Comparison of ENCODE assay signal across 10 mouse cellular contexts in the genomic region with DNA sequence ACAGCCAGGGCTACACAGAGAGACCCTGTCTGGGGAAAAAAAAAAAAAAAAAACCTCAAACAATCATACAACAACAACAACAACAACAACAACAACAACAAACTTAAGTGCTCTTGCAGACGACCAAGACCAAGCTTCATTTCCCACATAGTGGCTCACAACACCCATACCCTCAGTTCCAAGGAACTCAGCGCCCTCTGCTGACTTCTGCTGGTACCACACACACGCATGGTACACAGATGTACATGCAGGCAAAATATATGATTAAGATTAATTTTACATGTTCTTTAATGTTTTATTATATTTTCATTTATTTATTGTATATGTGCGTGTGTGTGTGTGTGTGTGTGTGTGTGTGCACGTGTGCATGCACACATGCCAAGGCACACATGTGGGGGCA. TPM values are rescaled to one million over a fixed set of nuclear protein-coding genes. Genes with fewer than 3 reads are reported as not detected.
A peak's percentile ranks its signal among the peaks of the same experiment; 100 is the strongest.
DNase-seq lines count a peak whose midpoint lies in the region; ATAC-seq and TF ChIP-seq lines count a peak whose summit lies in the region.
"Had no signal": no experiment of that assay in that cellular context is flagged by ENCODE, and none has a peak within 500 bp of the region (broad histone marks: within the 10 kb centered on the region; RNA-seq: fewer than 3 reads in every experiment).

No protein-coding gene starts in this region.

- no peak overlapping the region for H3K4me2 ChIP-seq in forebrain, embryonic 12.5 days
- no peak overlapping the region for H3K4me2 ChIP-seq in forebrain, embryonic 16.5 days (ENCODE audit: low read length)
- no peak overlapping the region for H3K4me2 ChIP-seq in liver, embryonic 11.5 days
- H3K4me2 ChIP-seq: hindbrain, embryonic 15.5 days; neural tube, embryonic 13.5 days had no signal

- H3K27ac ChIP-seq in forebrain, embryonic 12.5 days: no peak overlapping the region
- H3K27ac ChIP-seq in forebrain, embryonic 16.5 days (ENCODE audit: low read length): no peak overlapping the region
- H3K27ac ChIP-seq in liver, adult 2 months (replicated peaks; ENCODE audit: insufficient read depth, low read depth, low read length): no peak overlapping the region
- H3K27ac ChIP-seq in liver, embryonic 11.5 days (ENCODE audit: low read depth, low read length): no peak overlapping the region
- H3K27ac ChIP-seq in bone marrow, adult 2 months (ENCODE audit: control insufficient read depth, insufficient read depth, low read depth, low read length, poor library complexity): no peak overlapping the region
- H3K27ac ChIP-seq: hindbrain, embryonic 15.5 days; neural tube, embryonic 13.5 days had no signal

- H3K36me3 ChIP-seq in forebrain, embryonic 12.5 days (replicated peaks): no peaks in the 10 kb centered on the region; the same call in 1 of the 2 replicates
- H3K36me3 ChIP-seq in forebrain, embryonic 16.5 days (ENCODE audit: control insufficient read depth, insufficient read depth): no peaks in the 10 kb centered on the region
- peaks cover 34% of the 10 kb centered on the region; the same call in 1 of the 2 replicates for H3K36me3 ChIP-seq in liver, adult 2 months (ENCODE audit: control insufficient read depth, insufficient read depth, low read length)
- no peaks in the 10 kb centered on the region for H3K36me3 ChIP-seq in liver, embryonic 11.5 days (ENCODE audit: control insufficient read depth, insufficient read depth, low read length)

- WGBS in forebrain, embryonic 12.5 days: 74% methylated on average over 5 of the region's 5 CpGs
- 82% methylated on average over 5 of the region's 5 CpGs for WGBS in forebrain, embryonic 16.5 days
- WGBS in liver, adult 2 months: 79% methylated on average over 5 of the region's 5 CpGs
- WGBS in liver, embryonic 11.5 days: 71% methylated on average over 5 of the region's 5 CpGs
- WGBS in bone marrow, adult 2 months: 81% methylated on average over 5 of the region's 5 CpGs

- H3K79me2 ChIP-seq in liver, adult 2 months (ENCODE audit: control insufficient read depth, insufficient read depth, low read length): no peaks in the 10 kb centered on the region

- no peaks in the 10 kb centered on the region for H3K9me3 ChIP-seq in forebrain, embryonic 12.5 days
- no peaks in the 10 kb centered on the region for H3K9me3 ChIP-seq in forebrain, embryonic 16.5 days (ENCODE audit: control insufficient read depth, low read length)
- H3K9me3 ChIP-seq in liver, embryonic 11.5 days (ENCODE audit: control insufficient read depth, low read length): no peaks in the 10 kb centered on the region
- H3K9me3 ChIP-seq: hindbrain, embryonic 15.5 days; neural tube, embryonic 13.5 days had no signal

- no peak for TF ChIP-seq POLR2A in liver, adult 2 months (IDR thresholded peaks at IDR 0.05; ENCODE audit: extremely low read depth, insufficient read depth, low read length)
- no peak for TF ChIP-seq POLR2A in bone marrow, adult 2 months (IDR thresholded peaks at IDR 0.05; ENCODE audit: borderline replicate concordance, control insufficient read depth, low read depth, low read length)

- DNase-seq in liver, adult 2 months (ENCODE audit: extremely low read depth, low read depth, low spot score): no peak
- no peak for DNase-seq in liver, embryonic 11.5 days (ENCODE audit: low spot score)
- no peak for DNase-seq in frontal cortex, postnatal 14 days (ENCODE audit: low spot score in 2 of 2)

- H3K4me1 ChIP-seq in forebrain, embryonic 12.5 days: peaks cover 16% of the 10 kb centered on the region
- H3K4me1 ChIP-seq in forebrain, embryonic 16.5 days (replicated peaks; ENCODE audit: control insufficient read depth, insufficient read depth, low read length): peaks cover 32% of the 10 kb centered on the region
- 0 out of 2 replicates have a peak, but pooled peaks cover 2% of the 10 kb centered on the region for H3K4me1 ChIP-seq in liver, adult 2 months (ENCODE audit: control insufficient read depth, insufficient read depth, low read length)
- peaks cover 19% of the 10 kb centered on the region for H3K4me1 ChIP-seq in liver, embryonic 11.5 days (replicated peaks; ENCODE audit: control insufficient read depth, insufficient read depth, low read length)
- no peaks in the 10 kb centered on the region for H3K4me1 ChIP-seq in bone marrow, adult 2 months (ENCODE audit: control insufficient read depth, insufficient read depth, low read length)

- H3K4me3 ChIP-seq in forebrain, embryonic 12.5 days (replicated peaks): no peak overlapping the region
- H3K4me3 ChIP-seq in forebrain, embryonic 16.5 days (replicated peaks; ENCODE audit: low read length): no peak overlapping the region
- H3K4me3 ChIP-seq in liver, adult 2 months (ENCODE audit: insufficient read depth, low read depth, low read length): no peak overlapping the region
- no peak overlapping the region for H3K4me3 ChIP-seq in liver, embryonic 11.5 days (ENCODE audit: low read depth, low read length)
- H3K4me3 ChIP-seq in bone marrow, adult 2 months (replicated peaks; ENCODE audit: control insufficient read depth, low read depth, low read length): no peak overlapping the region
- H3K4me3 ChIP-seq: hindbrain, embryonic 15.5 days; neural tube, embryonic 13.5 days had no signal

- H3K27me3 ChIP-seq in forebrain, embryonic 12.5 days: 0 out of 2 replicates have a peak, but pooled peaks cover 4% of the 10 kb centered on the region
- H3K27me3 ChIP-seq in forebrain, embryonic 16.5 days (replicated peaks; ENCODE audit: control insufficient read depth, insufficient read depth, low read length): no peaks in the 10 kb centered on the region
- H3K27me3 ChIP-seq in liver, adult 2 months (ENCODE audit: control insufficient read depth, insufficient read depth, low read length): no peaks in the 10 kb centered on the region
- no peaks in the 10 kb centered on the region for H3K27me3 ChIP-seq in liver, embryonic 11.5 days (replicated peaks; ENCODE audit: control insufficient read depth, insufficient read depth, low read length)
- H3K27me3 ChIP-seq: hindbrain, embryonic 15.5 days; neural tube, embryonic 13.5 days had no signal

- H3K9ac ChIP-seq in forebrain, embryonic 12.5 days: no peak overlapping the region
- H3K9ac ChIP-seq in forebrain, embryonic 16.5 days (replicated peaks; ENCODE audit: low read depth, low read length): no peak overlapping the region
- H3K9ac ChIP-seq in liver, adult 2 months (ENCODE audit: low read depth, low read length): no peak overlapping the region
- no peak overlapping the region for H3K9ac ChIP-seq in liver, embryonic 11.5 days (ENCODE audit: low read depth, low read length)
- H3K9ac ChIP-seq: hindbrain, embryonic 15.5 days; neural tube, embryonic 13.5 days had no signal

- peak; percentile 60; the same call in 1 of the 2 replicates for TF ChIP-seq CTCF in liver, adult 2 months (IDR thresholded peaks at IDR 0.05; ENCODE audit: low read depth, low read length)
- peak; percentile 77 for TF ChIP-seq CTCF in bone marrow, adult 2 months (IDR thresholded peaks at IDR 0.05; ENCODE audit: control insufficient read depth, insufficient read depth, low read length)

- 0 out of 2 replicates have a peak, but pooled peaks have one; percentile 53 for ATAC-seq in forebrain, embryonic 12.5 days (ENCODE audit: low FRiP score)
- no peak for ATAC-seq in forebrain, embryonic 16.5 days
- ATAC-seq in liver, embryonic 11.5 days (replicated peaks; ENCODE audit: low FRiP score): no peak; the same call in 1 of the 2 replicates
- ATAC-seq in megakaryocyte, adult 5-6 weeks (ENCODE audit: poor library complexity, severe bottlenecking): peak; percentile 80
- ATAC-seq in inflammation-experienced regulatory T-cells, adult 6 months: no peak

RNA-seq across cellular contexts. Expression of gene E2f1, which starts 16.7 kb away (rescaled TPM):
- polyA plus RNA-seq in forebrain, embryonic 12.5 days (2016; fragmentation: Nextera tagmentation; extraction: Ambion mirVana): 29.8 and 33.3 TPM in 2 replicates
- 10.8 and 12.1 TPM in 2 replicates for polyA plus RNA-seq in forebrain, embryonic 16.5 days (2015; fragmentation: Nextera tagmentation; extraction: Ambion mirVana)
- 1.1 and 2.3 TPM in 2 replicates for total RNA-seq in liver, adult 2 months (2014; rRNA removed)
- polyA plus RNA-seq in liver, adult 2 months (2012; rRNA removed): 2.4 and 3.8 TPM in 2 replicates
- 12.6 and 14.0 TPM in 2 replicates for polyA plus RNA-seq in liver, embryonic 11.5 days (2014; fragmentation: Nextera tagmentation; extraction: Ambion mirVana)
- 49.6 and 63.0 TPM in 2 replicates for polyA plus RNA-seq in bone marrow, adult 2 months (2011; ENCODE audit: insufficient read depth, insufficient read length, low replicate concordance, missing spikeins)
- 14.3 and 16.2 TPM in 2 replicates for total RNA-seq in megakaryocyte, adult 5-6 weeks (2015)
- total RNA-seq in megakaryocyte, adult 5-6 weeks (2017): 7.7 and 9.3 TPM in 2 replicates
- polyA plus RNA-seq in inflammation-experienced regulatory T-cells, adult 6 months (2017; shearing (Covaris generic)): 1 to 10 TPM; 1.3 to 2.6 (median 1.5) TPM

RNA-seq across cellular contexts. Expression of gene Pxmp4, which starts 17.1 kb away (rescaled TPM):
- 10.4 and 11.2 TPM in 2 replicates for polyA plus RNA-seq in forebrain, embryonic 12.5 days (2016; fragmentation: Nextera tagmentation; extraction: Ambion mirVana)
- 12.0 and 14.8 TPM in 2 replicates for polyA plus RNA-seq in forebrain, embryonic 16.5 days (2015; fragmentation: Nextera tagmentation; extraction: Ambion mirVana)
- 39.9 and 51.1 TPM in 2 replicates for total RNA-seq in liver, adult 2 months (2014; rRNA removed)
- 127 and 134 TPM in 2 replicates for polyA plus RNA-seq in liver, adult 2 months (2012; rRNA removed)
- 25.2 and 25.6 TPM in 2 replicates for polyA plus RNA-seq in liver, embryonic 11.5 days (2014; fragmentation: Nextera tagmentation; extraction: Ambion mirVana)
- polyA plus RNA-seq in bone marrow, adult 2 months (2011; ENCODE audit: insufficient read depth, insufficient read length, low replicate concordance, missing spikeins): 11.3 and 12.1 TPM in 2 replicates
- 21.9 and 24.2 TPM in 2 replicates for total RNA-seq in megakaryocyte, adult 5-6 weeks (2015)
- 24.4 and 27.1 TPM in 2 replicates for total RNA-seq in megakaryocyte, adult 5-6 weeks (2017)
- 10 to 100 TPM; 15.1 to 21.3 (median 20.2) TPM for polyA plus RNA-seq in inflammation-experienced regulatory T-cells, adult 6 months (2017; shearing (Covaris generic))

RNA-seq across cellular contexts. Expression of gene Zfp341, which starts 26.7 kb away (rescaled TPM):
- polyA plus RNA-seq in forebrain, embryonic 12.5 days (2016; fragmentation: Nextera tagmentation; extraction: Ambion mirVana): 1.2 and 1.4 TPM in 2 replicates
- polyA plus RNA-seq in forebrain, embryonic 16.5 days (2015; fragmentation: Nextera tagmentation; extraction: Ambion mirVana): 2.6 and 3.3 TPM in 2 replicates
- total RNA-seq in liver, adult 2 months (2014; rRNA removed): 0.18 and 1.0 TPM in 2 replicates
- 3.2 TPM in 2 replicates for polyA plus RNA-seq in liver, adult 2 months (2012; rRNA removed)
- 1.3 and 1.5 TPM in 2 replicates for polyA plus RNA-seq in liver, embryonic 11.5 days (2014; fragmentation: Nextera tagmentation; extraction: Ambion mirVana)
- 1.8 and 2.6 TPM in 2 replicates for polyA plus RNA-seq in bone marrow, adult 2 months (2011; ENCODE audit: insufficient read depth, insufficient read length, low replicate concordance, missing spikeins)
- 2.2 and 2.3 TPM in 2 replicates for total RNA-seq in megakaryocyte, adult 5-6 weeks (2015)
- 1.5 and 1.8 TPM in 2 replicates for total RNA-seq in megakaryocyte, adult 5-6 weeks (2017)
- under 1 TPM in 2 of 3 experiments, not detected in 1; 0.59 to 0.88 TPM for polyA plus RNA-seq in inflammation-experienced regulatory T-cells, adult 6 months (2017; shearing (Covaris generic))

RNA-seq across cellular contexts. Expression of gene 4930519P11Rik, which starts 26.8 kb away (rescaled TPM):
- not detected in 2 replicates for polyA plus RNA-seq in forebrain, embryonic 12.5 days (2016; fragmentation: Nextera tagmentation; extraction: Ambion mirVana)
- not detected in 2 replicates for polyA plus RNA-seq in forebrain, embryonic 16.5 days (2015; fragmentation: Nextera tagmentation; extraction: Ambion mirVana)
- total RNA-seq in liver, adult 2 months (2014; rRNA removed): not detected in 2 replicates
- 0.37 TPM in 1 of 2 replicates, not detected in the other for polyA plus RNA-seq in liver, adult 2 months (2012; rRNA removed)
- polyA plus RNA-seq in liver, embryonic 11.5 days (2014; fragmentation: Nextera tagmentation; extraction: Ambion mirVana): not detected in 2 replicates
- not detected in 2 replicates for polyA plus RNA-seq in bone marrow, adult 2 months (2011; ENCODE audit: insufficient read depth, insufficient read length, low replicate concordance, missing spikeins)
- 2.7 TPM in 1 of 2 replicates, not detected in the other for total RNA-seq in megakaryocyte, adult 5-6 weeks (2015)
- 0.85 TPM in 1 of 2 replicates, not detected in the other for total RNA-seq in megakaryocyte, adult 5-6 weeks (2017)
- not detected for polyA plus RNA-seq in inflammation-experienced regulatory T-cells, adult 6 months (2017; shearing (Covaris generic))

RNA-seq across cellular contexts. Expression of gene Necab3, which starts 27.7 kb away (rescaled TPM):
- polyA plus RNA-seq in forebrain, embryonic 12.5 days (2016; fragmentation: Nextera tagmentation; extraction: Ambion mirVana): 8.7 and 11.0 TPM in 2 replicates
- 22.0 and 27.1 TPM in 2 replicates for polyA plus RNA-seq in forebrain, embryonic 16.5 days (2015; fragmentation: Nextera tagmentation; extraction: Ambion mirVana)
- 0.09 and 0.13 TPM in 2 replicates for total RNA-seq in liver, adult 2 months (2014; rRNA removed)
- polyA plus RNA-seq in liver, adult 2 months (2012; rRNA removed): 0.09 TPM in 1 of 2 replicates, not detected in the other
- 1.9 and 2.4 TPM in 2 replicates for polyA plus RNA-seq in liver, embryonic 11.5 days (2014; fragmentation: Nextera tagmentation; extraction: Ambion mirVana)
- 3.5 and 5.3 TPM in 2 replicates for polyA plus RNA-seq in bone marrow, adult 2 months (2011; ENCODE audit: insufficient read depth, insufficient read length, low replicate concordance, missing spikeins)
- 0.78 and 1.6 TPM in 2 replicates for total RNA-seq in megakaryocyte, adult 5-6 weeks (2015)
- 1.8 and 2.2 TPM in 2 replicates for total RNA-seq in megakaryocyte, adult 5-6 weeks (2017)
- polyA plus RNA-seq in inflammation-experienced regulatory T-cells, adult 6 months (2017; shearing (Covaris generic)): 1 to 10 TPM in 2 of 3 experiments, not detected in 1; 1.1 TPM

Comparison
In these comparisons a context has a peak if more than half of its experiments do, and no peak if none do; other contexts are left out.
1. ATAC-seq: peak in forebrain, embryonic 12.5 days (single experiment) and megakaryocyte, adult 5-6 weeks (single experiment); none in forebrain, embryonic 16.5 days (single experiment), liver, embryonic 11.5 days (single experiment) and inflammation-experienced regulatory T-cells, adult 6 months (single experiment).